Mouse (Mus musculus) heart, embryonic 11.5 days (tissue): Measurements from ENCODE around the gene Atxn1. TPM values are rescaled to one million over a fixed set of nuclear protein-coding genes. Genes with fewer than 3 reads are reported as not detected.
A peak's percentile ranks its signal among the peaks of the same experiment; 100 is the strongest.

Experiments used
- ATAC-seq: fragments of 200-750 bp; cut with Nextera tagmentation; replicated peaks from 2 replicates; pipeline ENCODE4 v1.8.0; 2017; ENCODE audit warnings: moderate library complexity; ENCODE audit not compliant: insufficient number of reproducible peaks, low FRiP score, low TSS enrichment
- H3K27ac ChIP-seq: fragments of 300-500 bp; sonication (generic); 2 replicates; pipeline ENCODE4 v1.5.1; 2014; ENCODE audit warnings: mild to moderate bottlenecking, low read depth, low read length
- H3K27me3 ChIP-seq: fragments of 300-500 bp; sonication (generic); 2 replicates; pipeline ENCODE4 v1.6.1; 2014; ENCODE audit warnings: mild to moderate bottlenecking, low read length, mixed read lengths; ENCODE audit not compliant: control insufficient read depth, insufficient read depth
- H3K36me3 ChIP-seq: fragments of 300-500 bp; sonication (generic); 2 replicates; pipeline ENCODE4 v1.6.1; 2014; ENCODE audit warnings: mild to moderate bottlenecking, low read length, moderate library complexity, mixed read lengths; ENCODE audit not compliant: control insufficient read depth, insufficient read depth
- H3K4me1 ChIP-seq: fragments of 300-500 bp; sonication (generic); 2 replicates; pipeline ENCODE4 v1.6.1; 2014; ENCODE audit warnings: low read length; ENCODE audit not compliant: control insufficient read depth, insufficient read depth
- H3K4me2 ChIP-seq: fragments of 300-500 bp; sonication (generic); 2 replicates; pipeline ENCODE4 v1.6.1; 2014; ENCODE audit warnings: mild to moderate bottlenecking, moderate library complexity
- H3K4me3 ChIP-seq: fragments of 300-500 bp; sonication (generic); 2 replicates; pipeline ENCODE4 v1.5.1; 2014; ENCODE audit warnings: low read depth, low read length
- H3K9ac ChIP-seq: fragments of 300-500 bp; sonication (generic); 2 replicates; pipeline ENCODE4 v1.6.1; 2014; ENCODE audit warnings: mild to moderate bottlenecking, low read depth, low read length, moderate library complexity
- H3K9me3 ChIP-seq: fragments of 300-500 bp; sonication (generic); replicated peaks from 2 replicates; pipeline ENCODE4 v1.6.1; 2016; ENCODE audit warnings: low read length; ENCODE audit not compliant: control insufficient read depth
- WGBS: fragments of 180-500 bp; shearing (Covaris S2); extraction: QIAGEN DNeasy Blood & Tissue Kit; methylation state at CpG from one replicate; pipeline ENCODE4 v1.1.7; 2014; ENCODE audit not compliant: insufficient replicate concordance; 5-methylcytosine and 5-hydroxymethylcytosine counted together
- polyA plus RNA-seq: library from polyadenylated mRNA; unstranded; fragments of >200 nt; fragmentation: Nextera tagmentation; extraction: Ambion mirVana; gene quantifications from 2 replicates; pipeline ENCODE4 v1.2.1, GENCODE M21; 2014

Atxn1 gene
- polyA plus RNA-seq, 1 experiment from 2014 or later, result 6.4 TPM

- no peak overlapping the region for H3K27ac ChIP-seq
- no peak overlapping the region for H3K4me2 ChIP-seq
- no peak overlapping the region for H3K4me3 ChIP-seq
- no peaks in the 10 kb centered on the region for H3K36me3 ChIP-seq
- peaks cover 7% of the 10 kb centered on the region; the same call in 1 of the 2 replicates for H3K4me1 ChIP-seq
- ATAC-seq, result no peak
- no peaks in the 10 kb centered on the region for H3K27me3 ChIP-seq
- H3K9me3 ChIP-seq, result 0 out of 2 replicates have a peak, but pooled peaks cover 2% of the 10 kb centered on the region
- H3K9ac ChIP-seq, result no peak overlapping the region
- WGBS, result 85% methylated on average over 7 of the region's 7 CpGs
Observed at GRCm38 (mm10) chr13:45821764-45822490, 142.9 kb downstream of the Atxn1 start.

GRCm38 (mm10) chr13:45820473-45821230 is 144.2 kb downstream of the Atxn1 start:
- 35% methylated on average over 15 of the region's 15 CpGs for whole genome bisulfite sequencing
- H3K27ac ChIP-seq, result peak overlapping the region; percentile 79
- H3K9ac ChIP-seq, result no peak overlapping the region

GRCm38 (mm10) chr13:45816670-45817069 is 148.1 kb downstream of the Atxn1 start:
- ATAC-seq, result no peak
- H3K4me3 ChIP-seq, result no peak overlapping the region
- no peaks in the 10 kb centered on the region for H3K27me3 ChIP-seq
- 63% methylated on average over 1 of the region's 1 CpGs for WGBS
- H3K9me3 ChIP-seq, result no peaks in the 10 kb centered on the region
- no peak overlapping the region for H3K27ac ChIP-seq
- no peaks in the 10 kb centered on the region for H3K36me3 ChIP-seq
- peaks cover 7% of the 10 kb centered on the region; the same call in 1 of the 2 replicates for H3K4me1 ChIP-seq
- no peak overlapping the region for H3K4me2 ChIP-seq
- H3K9ac ChIP-seq, result no peak overlapping the region

More at GRCm38 (mm10) chr13:45820473-45821230, 144.2 kb downstream of the Atxn1 start:
- H3K4me1 ChIP-seq, result peaks cover 7% of the 10 kb centered on the region; the same call in 1 of the 2 replicates
- no peaks in the 10 kb centered on the region for H3K27me3 ChIP-seq
- no peak; the same call in 1 of the 2 replicates for ATAC-seq
- H3K9me3 ChIP-seq, result no peaks in the 10 kb centered on the region
- no peak overlapping the region for H3K4me3 ChIP-seq
- 0 out of 2 replicates have a peak overlapping the region, but pooled peaks have one; percentile 22 for H3K4me2 ChIP-seq
- H3K36me3 ChIP-seq, result no peaks in the 10 kb centered on the region

- Histone ChIP-seq H3K4me2 (peak overlapping the region; percentile 50), H3K27ac (no peak overlapping the region)
- 52% methylated on average over 16 of the region's 16 CpGs for WGBS
Observed at GRCm38 (mm10) chr13:45809777-45810410, 154.9 kb downstream of the Atxn1 start.

GRCm38 (mm10) chr13:45807593-45808043 is 157.2 kb downstream of the Atxn1 start:
- no peak overlapping the region for H3K4me3 ChIP-seq

More at GRCm38 (mm10) chr13:45809777-45810410, 154.9 kb downstream of the Atxn1 start:
- no peaks in the 10 kb centered on the region for H3K36me3 ChIP-seq
- no peak overlapping the region for H3K9ac ChIP-seq
- no peak for ATAC-seq
- H3K9me3 ChIP-seq, result no peaks in the 10 kb centered on the region
- H3K27me3 ChIP-seq, result no peaks in the 10 kb centered on the region
- H3K4me3 ChIP-seq, result no peak overlapping the region; the same call in 1 of the 2 replicates
- H3K4me1 ChIP-seq, result peaks cover 16% of the 10 kb centered on the region

GRCm38 (mm10) chr13:45806600-45807525 is 157.9 kb downstream of the Atxn1 start:
- no peaks in the 10 kb centered on the region for H3K36me3 ChIP-seq
- H3K4me2 ChIP-seq, result peak overlapping the region; percentile 54
- ATAC-seq, result no peak
- no peak overlapping the region for H3K9ac ChIP-seq
- no peak overlapping the region for H3K4me3 ChIP-seq
- H3K4me1 ChIP-seq, result peaks cover 21% of the 10 kb centered on the region
- WGBS, result 62% methylated on average over 18 of the region's 18 CpGs
- no peaks in the 10 kb centered on the region for H3K27me3 ChIP-seq
- no peaks in the 10 kb centered on the region for H3K9me3 ChIP-seq
- no peak overlapping the region for H3K27ac ChIP-seq

More at GRCm38 (mm10) chr13:45807593-45808043, 157.2 kb downstream of the Atxn1 start:
- Histone ChIP-seq H3K36me3 (no peaks in the 10 kb centered on the region), H3K9ac (peak overlapping the region; percentile 2; the same call in 1 of the 2 replicates), H3K9me3 (no peaks in the 10 kb centered on the region), H3K4me2 (peak overlapping the region; percentile 54), H3K4me1 (peaks cover 21% of the 10 kb centered on the region), H3K27ac (no peak overlapping the region), H3K27me3 (no peaks in the 10 kb centered on the region)
- WGBS, result 51% methylated on average over 18 of the region's 18 CpGs
- no peak for ATAC-seq

GRCm38 (mm10) chr13:45805915-45806599 is 158.8 kb downstream of the Atxn1 start:
- no peak overlapping the region for H3K4me3 ChIP-seq
- no peak for ATAC-seq
- WGBS, result 53% methylated on average over 9 of the region's 9 CpGs

More at GRCm38 (mm10) chr13:45805915-45806599, 158.8 kb downstream of the Atxn1 start:
- H3K36me3 ChIP-seq, result no peaks in the 10 kb centered on the region
- H3K27me3 ChIP-seq, result no peaks in the 10 kb centered on the region
- H3K4me1 ChIP-seq, result peaks cover 21% of the 10 kb centered on the region
- H3K9me3 ChIP-seq, result no peaks in the 10 kb centered on the region
- no peak overlapping the region for H3K4me2 ChIP-seq
- no peak overlapping the region for H3K27ac ChIP-seq
- H3K9ac ChIP-seq, result no peak overlapping the region
